Mouse (Mus musculus): ENCODE results near the gene Lsm4.

The Lsm4 gene

DNA sequence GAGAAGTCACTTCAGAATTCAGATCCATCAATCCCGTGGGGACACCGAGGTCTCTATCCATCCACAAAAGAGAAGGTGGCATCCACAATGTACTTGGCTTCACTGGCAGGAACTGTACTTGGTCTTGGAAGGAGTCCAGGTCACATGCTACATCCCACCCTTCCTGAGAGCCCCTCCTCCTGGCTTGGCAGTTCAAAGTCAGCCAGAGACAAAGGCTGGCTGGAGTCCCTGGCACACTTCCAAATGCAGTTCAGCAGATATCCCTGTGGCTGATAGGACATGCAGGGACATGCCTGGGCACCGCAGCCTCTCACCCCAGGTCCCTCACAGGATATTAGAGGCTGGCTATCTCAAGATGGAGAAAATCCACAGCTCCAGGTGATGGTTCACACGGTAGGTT lies 23.7 kb upstream of the Lsm4 start:
- no peak for DNase-seq (ENCODE audit: low read depth, low spot score)

GRCm38 (mm10) chr8:70650351-70650750 lies 22.7 kb upstream of the Lsm4 start:
- DNase-seq (ENCODE audit: low read depth, low spot score) = no peak

DNA sequence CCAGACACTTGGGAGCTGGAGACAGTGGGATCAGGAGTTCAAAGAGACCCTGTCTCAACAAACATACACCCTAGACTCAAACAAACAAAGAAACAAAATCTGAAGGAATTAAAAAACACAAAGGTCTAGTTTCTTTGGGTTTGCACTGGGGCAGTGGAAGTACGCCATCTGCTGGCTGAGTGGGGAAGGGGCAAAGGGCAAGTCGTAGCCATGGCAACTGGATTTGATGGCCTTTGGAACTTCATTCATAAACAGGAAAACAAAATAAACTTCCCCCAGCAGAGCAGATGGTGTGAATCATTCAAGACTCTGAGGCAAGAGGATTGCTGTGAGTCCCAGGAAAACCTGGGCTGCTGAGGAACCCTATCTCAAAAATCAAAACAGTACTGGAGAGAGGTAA lies 19.8 kb upstream of the Lsm4 start:
- DNase-seq (ENCODE audit: low read depth, low spot score) = peak; percentile 85

GRCm38 (mm10) chr8:70654121-70654520 lies 18.9 kb upstream of the Lsm4 start:
- no peak for DNase-seq (ENCODE audit: low read depth, low spot score)

- no peak for DNase-seq (ENCODE audit: low read depth, low spot score)
These were observed 17.6 kb upstream of the Lsm4 start for GRCm38 (mm10) chr8:70655469-70655868.

- DNase-seq (ENCODE audit: low read depth, low spot score) = no peak
These were observed 16.8 kb upstream of the Lsm4 start for GRCm38 (mm10) chr8:70656193-70656790.

DNA sequence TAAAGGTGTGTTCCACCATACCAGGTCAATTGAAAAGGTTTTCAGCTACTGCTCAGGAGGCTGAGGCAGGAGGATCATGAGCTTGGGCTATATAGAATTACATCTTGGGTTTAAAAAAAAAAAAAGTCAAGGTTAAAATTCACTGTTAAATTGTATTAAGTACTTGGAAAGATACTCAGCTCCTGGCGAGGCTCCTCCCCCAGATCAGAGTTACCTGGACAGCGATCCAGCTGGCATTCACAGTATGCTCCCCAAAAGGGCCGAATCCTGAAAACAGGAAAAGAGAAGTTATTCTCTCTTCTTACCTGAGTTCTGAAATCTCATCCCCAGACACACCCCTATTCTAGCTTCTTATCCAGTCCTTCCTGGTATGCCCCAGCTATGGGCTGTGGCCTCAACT lies 15.8 kb upstream of the Lsm4 start:
- no peak for DNase-seq (ENCODE audit: low read depth, low spot score)

DNA sequence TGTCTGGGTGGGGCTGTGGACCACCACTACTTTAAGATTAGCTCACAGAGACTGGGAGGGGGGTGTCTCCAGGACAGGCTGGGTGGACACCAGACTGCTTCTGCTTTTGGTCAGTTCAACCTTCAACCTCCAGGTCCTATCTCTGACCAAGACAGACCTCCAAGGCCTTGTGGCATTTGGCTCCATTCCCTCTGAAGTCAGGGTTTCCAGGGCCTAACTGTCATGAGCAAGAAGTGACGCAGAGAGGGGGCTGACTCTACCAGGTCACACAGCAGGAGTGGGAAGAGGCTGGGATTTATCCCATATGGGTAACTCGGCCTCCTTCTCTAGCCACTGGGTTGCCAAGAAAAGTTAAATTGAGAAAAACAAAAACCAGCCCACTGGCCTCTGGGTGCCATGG lies 15.3 kb upstream of the Lsm4 start:
- DNase-seq (ENCODE audit: low read depth, low spot score) = no peak

DNA sequence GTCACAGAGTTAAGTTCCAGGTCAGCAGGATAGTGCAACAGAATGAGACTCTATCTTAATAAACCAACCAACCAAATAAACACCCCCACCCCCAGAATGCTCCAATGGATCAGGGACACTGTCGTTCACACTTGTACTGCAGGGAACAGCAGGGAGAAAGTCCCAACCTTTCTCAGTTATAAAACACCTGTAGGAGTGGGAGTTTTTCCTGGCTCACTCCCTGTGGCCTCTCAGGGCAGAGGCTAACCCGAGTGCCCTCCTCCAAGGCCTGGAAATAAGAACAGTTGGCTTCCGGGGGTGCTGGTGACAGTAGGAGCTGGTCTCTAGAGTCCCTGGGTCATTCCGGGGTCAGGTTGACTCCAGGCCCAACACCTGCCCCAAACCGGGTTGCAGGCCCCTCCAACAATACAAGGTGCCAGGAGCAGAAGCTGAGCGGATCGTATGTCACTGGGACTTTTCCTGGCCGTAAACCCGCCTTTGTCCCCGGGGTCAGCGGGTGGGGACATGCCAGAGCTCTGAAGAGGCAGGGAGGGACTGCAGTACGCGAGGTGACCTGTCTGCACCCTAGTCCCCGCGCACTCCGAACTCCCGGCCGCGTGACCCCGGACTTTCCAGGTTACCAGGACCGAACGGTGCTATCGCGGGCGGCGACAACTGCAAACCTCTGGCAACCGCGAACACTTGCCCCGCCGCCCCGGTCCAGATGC lies 14.0 kb upstream of the Lsm4 start:
- DNase-seq (ENCODE audit: low read depth, low spot score) = peak; percentile 28

GRCm38 (mm10) chr8:70659604-70660272 lies 13.3 kb upstream of the Lsm4 start:
- peak; percentile 85 for DNase-seq (ENCODE audit: low read depth, low spot score)

DNA sequence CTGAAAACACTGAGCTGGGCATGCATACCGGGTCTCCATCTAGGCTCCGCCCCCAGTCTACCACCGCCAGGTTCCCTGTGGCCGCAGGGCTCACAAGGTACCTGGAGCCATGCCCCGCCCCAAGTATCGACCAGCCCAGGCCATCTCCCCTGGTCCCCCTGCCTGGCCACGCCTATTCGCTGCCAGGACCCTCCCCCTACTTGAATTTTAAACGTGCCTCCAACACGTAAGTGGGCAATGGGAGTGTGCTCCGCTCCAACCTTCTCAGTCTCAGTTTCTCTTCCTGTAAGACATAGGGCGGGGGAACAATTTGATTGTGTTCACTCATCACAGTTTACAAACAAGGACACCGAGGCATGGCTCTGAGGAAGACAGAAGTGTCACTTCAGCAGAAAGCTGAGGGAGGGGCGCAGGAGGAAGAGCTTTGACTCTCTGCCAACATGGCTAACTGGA lies 12.7 kb upstream of the Lsm4 start, which contains the start of gene Pgpep1:
TSS of gene Pgpep1 (minus strand) at position 116 of the 453 bp plus-strand sequence.
- peak; percentile 56 for DNase-seq (ENCODE audit: low read depth, low spot score)

GRCm38 (mm10) chr8:70663691-70664090 lies 9.4 kb upstream of the Lsm4 start:
- no peak for DNase-seq (ENCODE audit: low read depth, low spot score)

DNA sequence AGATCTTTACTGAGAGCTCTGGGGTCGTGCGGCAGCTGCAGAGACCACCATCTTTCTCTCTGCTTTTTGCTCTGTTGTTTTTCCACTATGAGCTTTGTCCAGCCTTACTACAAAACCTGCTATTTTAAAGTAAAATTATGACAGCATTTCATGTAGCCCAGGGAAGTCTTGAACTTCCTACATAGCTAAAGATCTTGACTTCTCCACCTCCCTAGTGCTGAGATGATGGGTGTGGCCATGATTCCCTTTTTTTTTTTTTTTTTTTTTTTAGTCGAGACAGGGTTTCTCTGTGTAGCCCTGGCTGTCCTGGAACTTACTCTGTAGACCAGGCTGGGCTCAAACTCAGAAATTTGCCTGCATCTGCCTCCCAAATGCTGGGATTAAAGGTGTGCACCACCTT lies 8.4 kb upstream of the Lsm4 start:
- DNase-seq (ENCODE audit: low read depth, low spot score) = no peak

DNA sequence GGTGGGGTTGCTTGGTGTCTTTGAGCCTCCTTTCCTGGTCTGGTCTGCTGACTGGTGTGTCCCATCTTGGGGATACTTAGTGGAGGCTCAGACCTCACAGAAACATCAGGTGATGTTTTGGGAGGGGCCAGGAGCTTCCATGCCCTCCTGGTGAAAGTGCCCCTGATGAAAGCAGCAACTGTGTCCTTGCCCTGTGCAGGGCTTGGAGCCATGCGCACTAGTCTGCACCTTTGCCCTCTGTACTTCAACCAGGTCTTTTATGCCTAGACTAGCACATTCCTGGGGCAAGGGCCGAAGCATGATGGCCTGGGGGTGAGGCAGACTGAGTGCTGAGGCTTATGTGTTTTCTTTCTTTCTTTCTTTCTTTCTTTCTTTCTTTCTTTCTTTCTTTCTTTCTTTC lies 7.4 kb upstream of the Lsm4 start:
- no peak for DNase-seq (ENCODE audit: low read depth, low spot score)

GRCm38 (mm10) chr8:70667071-70667470 lies 6.0 kb upstream of the Lsm4 start:
- no peak for DNase-seq (ENCODE audit: low read depth, low spot score)

- DNase-seq (ENCODE audit: low read depth, low spot score) = no peak
These were observed 1.3 kb upstream of the Lsm4 start for GRCm38 (mm10) chr8:70671615-70672324.

DNA sequence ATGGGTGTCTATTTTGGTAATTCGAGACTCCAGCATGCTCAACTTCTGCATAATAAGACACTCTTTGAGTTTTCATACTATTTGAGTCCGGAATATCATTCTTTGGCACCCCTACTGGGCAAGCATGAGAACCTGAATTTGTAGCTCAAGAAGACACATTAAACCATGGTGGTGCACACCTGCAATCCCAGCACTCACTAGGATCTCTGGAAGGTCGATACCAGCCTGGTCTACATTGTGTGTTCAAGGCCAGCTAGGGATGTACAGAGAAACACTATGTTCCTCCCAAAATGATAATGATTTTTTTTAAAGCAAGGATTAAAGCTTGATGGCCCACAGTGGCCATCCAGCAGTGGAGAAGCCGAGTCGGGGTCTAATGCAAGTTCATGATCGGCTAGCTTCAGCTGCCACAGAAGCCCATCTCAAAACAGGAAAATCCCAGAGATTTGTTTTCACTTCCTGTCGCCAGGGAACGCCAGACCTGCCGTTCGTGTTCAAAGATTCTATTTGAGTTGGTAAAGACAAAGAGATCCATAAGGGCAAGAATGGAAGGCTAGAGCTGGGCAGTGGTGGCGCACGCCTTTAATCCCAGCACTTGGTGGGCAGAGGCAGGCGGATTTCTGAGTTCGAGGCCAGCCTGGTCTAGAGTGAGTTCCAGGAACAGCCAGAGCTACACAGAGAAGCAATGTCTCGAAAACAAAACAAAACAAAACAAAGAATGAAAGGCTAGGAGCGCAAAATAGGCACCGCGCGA lies 546 bp upstream of the Lsm4 start:
- no peak for DNase-seq (ENCODE audit: low read depth, low spot score)

- DNase-seq (ENCODE audit: low read depth, low spot score) = no peak
These were observed 1.1 kb downstream of the Lsm4 start for GRCm38 (mm10) chr8:70674109-70674508.

DNA sequence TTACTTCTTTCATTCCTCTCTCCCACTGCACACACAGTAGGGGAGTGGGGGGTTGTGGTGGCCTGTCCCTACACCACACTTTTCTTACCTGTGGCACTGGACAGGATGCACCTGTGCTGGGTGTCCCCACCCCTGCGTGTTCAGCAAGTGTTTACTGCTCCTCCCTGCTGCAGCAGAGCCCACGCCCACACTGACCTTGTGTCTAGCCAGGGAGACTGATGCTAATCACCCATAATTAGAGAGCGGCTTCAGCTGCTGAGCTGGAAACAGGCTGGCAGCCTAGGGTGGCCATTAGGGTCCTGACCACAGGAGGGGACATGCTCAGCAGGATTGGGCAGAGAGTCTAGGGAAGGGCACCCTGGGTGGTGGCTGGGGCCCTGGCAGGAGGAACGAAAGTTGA lies 1.7 kb downstream of the Lsm4 start:
- DNase-seq (ENCODE audit: low read depth, low spot score) = peak; percentile 56

DNA sequence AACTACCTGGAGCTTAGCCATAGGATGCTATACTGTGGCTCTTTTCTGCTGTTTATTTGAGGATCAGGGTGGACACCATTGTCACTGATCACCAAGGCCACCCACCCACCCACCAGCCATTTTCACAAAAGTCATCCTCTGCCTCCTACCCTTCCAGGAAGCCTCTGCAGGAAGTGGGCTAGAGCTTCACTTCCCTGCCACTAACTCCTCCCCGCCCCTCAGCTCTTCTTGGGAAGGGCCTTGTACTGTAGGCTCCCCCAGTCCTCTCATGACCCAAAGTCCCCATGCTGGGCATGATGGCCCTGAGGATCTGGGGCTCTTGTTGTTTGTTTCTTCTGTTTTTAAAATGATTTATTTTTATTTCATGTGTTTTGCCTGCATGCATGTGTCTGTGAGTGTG lies 2.3 kb downstream of the Lsm4 start:
- peak; percentile 71 for DNase-seq (ENCODE audit: low read depth, low spot score)

DNA sequence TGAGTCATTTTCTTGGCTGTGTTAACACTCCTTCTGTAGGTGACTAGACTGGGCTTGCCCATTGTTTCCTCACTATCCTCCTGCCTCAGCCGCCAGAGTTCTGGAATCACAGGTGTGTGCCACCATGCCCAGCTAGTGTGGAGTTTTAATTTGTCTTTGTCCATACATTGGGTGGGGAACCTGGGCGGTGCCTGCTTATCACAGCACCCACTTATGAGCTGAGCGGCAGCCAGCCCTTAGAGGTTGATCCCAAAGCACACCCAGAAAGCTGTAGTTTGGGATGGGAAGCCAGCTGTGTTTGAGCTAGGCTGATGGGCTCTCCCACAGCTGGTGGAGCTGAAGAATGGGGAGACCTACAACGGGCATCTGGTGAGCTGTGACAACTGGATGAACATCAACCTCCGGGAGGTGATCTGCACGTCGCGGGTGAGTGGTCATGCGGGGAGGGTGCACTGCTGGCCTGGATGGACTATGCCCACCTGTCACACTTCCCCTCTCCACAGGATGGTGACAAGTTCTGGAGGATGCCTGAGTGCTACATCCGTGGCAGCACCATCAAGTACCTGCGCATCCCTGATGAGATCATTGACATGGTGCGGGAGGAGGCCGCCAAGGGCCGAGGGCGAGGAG lies 4.5 kb downstream of the Lsm4 start:
- DNase-seq (ENCODE audit: low read depth, low spot score) = no peak
